Mouse (Mus musculus) retina, adult 2 months (tissue): Measurements from ENCODE around the gene Acsbg1.
A peak's percentile ranks its signal among the peaks of the same experiment; 100 is the strongest.
"Not testable (repeated sequence)": the region's sequence is repeated elsewhere in the genome, so short reads cannot be mapped to it uniquely, and the experiment has no call there.

Experiments
- DNase-seq: peaks from one replicate; pipeline ENCODE4 v3.0.0-alpha.2; 2012; ENCODE audit warnings: low read depth, low spot score

Acsbg1 gene

GRCm38 (mm10) chr9:54661605-54662377 is at the start of gene Acsbg1:
TSS of gene Acsbg1 (minus strand) at chr9:54661870.
- no peak for DNase-seq

GRCm38 (mm10) chr9:54708085-54708484 is 46.4 kb upstream of the Acsbg1 start:
- no peak for DNase-seq

GRCm38 (mm10) chr9:54707288-54707999 is 45.8 kb upstream of the Acsbg1 start:
- peak; percentile 65 for DNase-seq

GRCm38 (mm10) chr9:54705561-54705960 is 43.9 kb upstream of the Acsbg1 start:
- DNase-seq = no peak

GRCm38 (mm10) chr9:54704361-54704760 is 42.7 kb upstream of the Acsbg1 start:
- DNase-seq = no peak

GRCm38 (mm10) chr9:54702581-54702980 is 40.9 kb upstream of the Acsbg1 start:
- no peak for DNase-seq

GRCm38 (mm10) chr9:54700746-54701145 is 39.1 kb upstream of the Acsbg1 start:
- DNase-seq = no peak

GRCm38 (mm10) chr9:54700174-54700475 is 38.5 kb upstream of the Acsbg1 start:
- DNase-seq = no peak

GRCm38 (mm10) chr9:54699345-54700173 is 37.9 kb upstream of the Acsbg1 start:
- DNase-seq = peak; percentile 54

- no peak for DNase-seq
Observed at GRCm38 (mm10) chr9:54699087-54699344, 37.3 kb upstream of the Acsbg1 start.

- no peak for DNase-seq
Observed at GRCm38 (mm10) chr9:54698318-54699086, 36.8 kb upstream of the Acsbg1 start, which contains the start of gene Dnaja4. TSS of gene Dnaja4 (plus strand) at chr9:54698873.

- not testable (repeated sequence) for DNase-seq
Observed at GRCm38 (mm10) chr9:54691241-54691805, 29.7 kb upstream of the Acsbg1 start.

- DNase-seq = not testable (repeated sequence)
Observed at GRCm38 (mm10) chr9:54690697-54691096, 29.0 kb upstream of the Acsbg1 start.

GRCm38 (mm10) chr9:54689446-54689845 is 27.8 kb upstream of the Acsbg1 start:
- DNase-seq = no peak

GRCm38 (mm10) chr9:54687246-54688236 is 25.9 kb upstream of the Acsbg1 start:
- DNase-seq = no peak

- no peak for DNase-seq
Observed at GRCm38 (mm10) chr9:54683814-54684605, 22.3 kb upstream of the Acsbg1 start.

GRCm38 (mm10) chr9:54682846-54683245 is 21.2 kb upstream of the Acsbg1 start:
- no peak for DNase-seq

GRCm38 (mm10) chr9:54676531-54676986 is 14.9 kb upstream of the Acsbg1 start:
- peak; percentile 38 for DNase-seq

GRCm38 (mm10) chr9:54673887-54674286 is 12.2 kb upstream of the Acsbg1 start:
- DNase-seq = no peak
